Mouse (Mus musculus) liver, embryonic 14.5 days (tissue): Measurements from ENCODE around the gene Psmd8.

Experiments used
- CTCF ChIP-seq: IDR thresholded peaks from 2 replicates; pipeline ENCODE4 v1.5.1; 2016; ENCODE audit warnings: antibody characterized with exemption, low read depth, control low read depth
- EP300 ChIP-seq: IDR thresholded peaks from 2 replicates; pipeline ENCODE4 v1.6.1; 2016; ENCODE audit warnings: antibody characterized with exemption, low read depth

GRCm38 (mm10) chr7:29128725-29129124, 51.8 kb downstream of the Psmd8 start:
- TF ChIP-seq EP300 (no peak), CTCF (peak; percentile 57)
